Comparison of ENCODE assay signal across 8 mouse cellular contexts in the genomic region with DNA sequence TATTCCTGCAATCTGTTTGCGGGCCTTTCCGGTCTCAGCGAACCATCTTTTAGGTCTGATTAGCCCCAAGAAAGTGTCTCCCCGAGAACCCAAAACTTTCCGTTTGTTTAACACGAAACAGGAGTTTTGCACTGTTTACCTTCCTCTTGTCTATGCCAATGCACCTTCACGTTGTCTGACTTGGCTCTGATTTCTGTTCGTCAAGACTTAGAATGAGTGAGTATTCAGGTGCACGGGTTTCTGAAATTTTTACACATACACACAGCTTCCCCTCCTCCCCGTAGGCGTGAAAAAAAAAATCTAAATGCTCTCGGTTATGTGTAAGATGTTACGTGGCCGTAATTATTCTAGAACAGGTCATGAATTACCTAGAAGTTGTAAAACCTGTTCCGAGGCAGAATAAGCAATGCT. TPM values are rescaled to one million over a fixed set of nuclear protein-coding genes. Genes with fewer than 3 reads are reported as not detected.
DNase-seq lines count a peak whose midpoint lies in the region; ATAC-seq and TF ChIP-seq lines count a peak whose summit lies in the region.

No protein-coding gene starts in this region.

- H3K4me1 ChIP-seq in spleen, adult 2 months (ENCODE audit: control insufficient read depth, insufficient read depth, insufficient read length) = peaks cover 9% of the 10 kb centered on the region; the same call in 1 of the 2 replicates
- peaks cover 21% of the 10 kb centered on the region for H3K4me1 ChIP-seq in embryonic facial prominence, embryonic 10.5 days
- H3K4me1 ChIP-seq in intestine, embryonic 15.5 days (replicated peaks) = peaks cover 8% of the 10 kb centered on the region; the same call in 1 of the 2 replicates
- H3K4me1 ChIP-seq in midbrain, embryonic 13.5 days (replicated peaks) = peaks cover 41% of the 10 kb centered on the region

- H3K36me3 ChIP-seq in spleen, adult 2 months (ENCODE audit: control insufficient read depth, insufficient read depth, low read length) = no peaks in the 10 kb centered on the region
- H3K36me3 ChIP-seq in embryonic facial prominence, embryonic 10.5 days (replicated peaks) = peaks cover 33% of the 10 kb centered on the region
- no peaks in the 10 kb centered on the region for H3K36me3 ChIP-seq in intestine, embryonic 15.5 days
- H3K36me3 ChIP-seq in midbrain, embryonic 13.5 days = no peaks in the 10 kb centered on the region

- 2% methylated on average over 15 of the region's 15 CpGs for WGBS in spleen, adult 2 months
- 2% methylated on average over 15 of the region's 15 CpGs for WGBS in embryonic facial prominence, embryonic 10.5 days
- under 1% methylated on average over 15 of the region's 15 CpGs for WGBS in intestine, embryonic 15.5 days
- WGBS in midbrain, embryonic 13.5 days = under 1% methylated on average over 15 of the region's 15 CpGs

- TF ChIP-seq POLR2A in spleen, adult 2 months (IDR thresholded peaks at IDR 0.05; ENCODE audit: low read depth, low read length) = no peak

- H3K27ac ChIP-seq in spleen, adult 2 months (ENCODE audit: insufficient read depth, low read length) = peak overlapping the region; percentile 83
- H3K27ac ChIP-seq in embryonic facial prominence, embryonic 10.5 days (replicated peaks) = peak overlapping the region; percentile 99
- peak overlapping the region; percentile 85 for H3K27ac ChIP-seq in intestine, embryonic 15.5 days
- peak overlapping the region; percentile 95 for H3K27ac ChIP-seq in midbrain, embryonic 13.5 days

- DNase-seq in spleen, adult 2 months (ENCODE audit: low read depth in 1 of 2, low spot score in 2 of 2) = peak in 1 of 2 experiments; percentile 11
- DNase-seq in spleen, postnatal 36 days (ENCODE audit: low spot score in 2 of 2) = no peak
- DNase-seq in embryonic facial prominence, embryonic 10.5 days (ENCODE audit: low spot score) = no peak
- no peak for DNase-seq in urinary bladder, postnatal 36 days (ENCODE audit: low spot score in 2 of 2)
- DNase-seq in retina, postnatal 1 day = no peak
- no peak for DNase-seq in cerebellum, postnatal 10 days

- H3K9me3 ChIP-seq in embryonic facial prominence, embryonic 10.5 days = no peaks in the 10 kb centered on the region
- H3K9me3 ChIP-seq in intestine, embryonic 15.5 days = no peaks in the 10 kb centered on the region
- H3K9me3 ChIP-seq in midbrain, embryonic 13.5 days = no peaks in the 10 kb centered on the region

- ATAC-seq in intestine, embryonic 15.5 days = peak; percentile 11; the same call in 1 of the 2 replicates
- ATAC-seq in midbrain, embryonic 13.5 days = no peak

- peak overlapping the region; percentile 52 for H3K4me2 ChIP-seq in intestine, embryonic 15.5 days (replicated peaks)
- peak overlapping the region; percentile 77 for H3K4me2 ChIP-seq in midbrain, embryonic 13.5 days (replicated peaks)

- peak overlapping the region; percentile 77 for H3K4me3 ChIP-seq in spleen, adult 2 months (ENCODE audit: extremely low read depth, insufficient read depth, insufficient read length)
- peak overlapping the region; percentile 87 for H3K4me3 ChIP-seq in embryonic facial prominence, embryonic 10.5 days
- peak overlapping the region; percentile 80 for H3K4me3 ChIP-seq in intestine, embryonic 15.5 days (replicated peaks)
- peak overlapping the region; percentile 74 for H3K4me3 ChIP-seq in midbrain, embryonic 13.5 days (replicated peaks)

- H3K9ac ChIP-seq in intestine, embryonic 15.5 days = peak overlapping the region; percentile 79
- peak overlapping the region; percentile 88 for H3K9ac ChIP-seq in midbrain, embryonic 13.5 days (replicated peaks)

- TF ChIP-seq CTCF in spleen, adult 2 months (IDR thresholded peaks at IDR 0.05; ENCODE audit: extremely low read depth, insufficient read depth, insufficient read length, insufficient replicate concordance) = no peak

- H3K27me3 ChIP-seq in spleen, adult 2 months (ENCODE audit: control insufficient read depth, insufficient read depth, low read length) = no peaks in the 10 kb centered on the region
- no peaks in the 10 kb centered on the region for H3K27me3 ChIP-seq in embryonic facial prominence, embryonic 10.5 days (replicated peaks; ENCODE audit: low read depth, poor library complexity, severe bottlenecking)
- H3K27me3 ChIP-seq in intestine, embryonic 15.5 days (replicated peaks) = no peaks in the 10 kb centered on the region
- H3K27me3 ChIP-seq in midbrain, embryonic 13.5 days = no peaks in the 10 kb centered on the region

RNA-seq across cellular contexts. Expression of a gene that starts 0.9 kb away (rescaled TPM):
- 0.78 and 1.2 TPM in 2 replicates for polyA plus RNA-seq in spleen, adult 2 months (2012; rRNA removed)
- 10.6 and 10.7 TPM in 2 replicates for polyA plus RNA-seq in embryonic facial prominence, embryonic 10.5 days (2016; fragmentation: Nextera tagmentation; extraction: Ambion mirVana)
- 9.5 and 12.8 TPM in 2 replicates for polyA plus RNA-seq in intestine, embryonic 15.5 days (2015; fragmentation: Nextera tagmentation; extraction: Ambion mirVana)
- 14.1 and 16.1 TPM in 2 replicates for polyA plus RNA-seq in midbrain, embryonic 13.5 days (2015; fragmentation: Nextera tagmentation; extraction: Ambion mirVana)

RNA-seq across cellular contexts. Expression of a gene that starts 6.6 kb away (rescaled TPM):
- 1.9 and 2.1 TPM in 2 replicates for polyA plus RNA-seq in spleen, adult 2 months (2012; rRNA removed)
- 53.6 and 59.1 TPM in 2 replicates for polyA plus RNA-seq in embryonic facial prominence, embryonic 10.5 days (2016; fragmentation: Nextera tagmentation; extraction: Ambion mirVana)
- 22.5 and 23.9 TPM in 2 replicates for polyA plus RNA-seq in intestine, embryonic 15.5 days (2015; fragmentation: Nextera tagmentation; extraction: Ambion mirVana)
- 42.1 and 48.5 TPM in 2 replicates for polyA plus RNA-seq in midbrain, embryonic 13.5 days (2015; fragmentation: Nextera tagmentation; extraction: Ambion mirVana)
